Mouse (Mus musculus) embryonic facial prominence, embryonic 11.5 days (tissue): ENCODE data around the gene Tial1. TPM values are rescaled to one million over a fixed set of nuclear protein-coding genes. Genes with fewer than 3 reads are reported as not detected.

Source experiments
- ATAC-seq: fragments of 200-750 bp; cut with Nextera tagmentation; replicated peaks from 2 replicates; pipeline ENCODE4 v1.8.0; 2017; ENCODE audit warnings: low read depth; ENCODE audit not compliant: insufficient number of reproducible peaks, low FRiP score, low TSS enrichment
- DNase-seq: peaks from one replicate; pipeline ENCODE4 v3.0.0-alpha.2; 2015; ENCODE audit warnings: low spot score
- H3K27ac ChIP-seq: fragments of 300-500 bp; sonication (generic); replicated peaks from 2 replicates; pipeline ENCODE4 v1.5.1; 2014; ENCODE audit warnings: mild to moderate bottlenecking, low read depth, low read length, control low read depth
- H3K27me3 ChIP-seq: fragments of 300-500 bp; sonication (generic); 2 replicates; pipeline ENCODE4 v1.6.1; 2014; ENCODE audit warnings: mild to moderate bottlenecking, low read length, moderate library complexity, mixed read lengths; ENCODE audit not compliant: control insufficient read depth, insufficient read depth
- H3K36me3 ChIP-seq: fragments of 300-500 bp; sonication (generic); replicated peaks from 2 replicates; pipeline ENCODE4 v1.6.1; 2014; ENCODE audit warnings: low read depth, mild to moderate bottlenecking, low read length, moderate library complexity, mixed read lengths; ENCODE audit not compliant: control insufficient read depth, insufficient read depth
- H3K4me1 ChIP-seq: fragments of 300-500 bp; sonication (generic); 2 replicates; pipeline ENCODE4 v1.6.1; 2014; ENCODE audit warnings: low read length, mixed read lengths; ENCODE audit not compliant: control insufficient read depth, insufficient read depth
- H3K4me2 ChIP-seq: fragments of 300-500 bp; sonication (generic); 2 replicates; pipeline ENCODE4 v1.6.1; 2014; ENCODE audit warnings: low read depth, mild to moderate bottlenecking, control low read depth, low read length, moderate library complexity
- H3K4me3 ChIP-seq: fragments of 300-500 bp; sonication (generic); 2 replicates; pipeline ENCODE4 v1.5.1; 2014; ENCODE audit warnings: low read depth, low read length, control low read depth
- H3K9ac ChIP-seq: fragments of 300-500 bp; sonication (generic); replicated peaks from 2 replicates; pipeline ENCODE4 v1.6.1; 2014; ENCODE audit warnings: mild to moderate bottlenecking, control low read depth, low read length
- H3K9me3 ChIP-seq: fragments of 300-500 bp; sonication (generic); replicated peaks from 2 replicates; pipeline ENCODE4 v1.6.1; 2016; ENCODE audit warnings: mild to moderate bottlenecking, low read length, inconsistent platforms, mixed read lengths; ENCODE audit not compliant: control insufficient read depth
- WGBS: fragments of 180-500 bp; shearing (Covaris S2); extraction: QIAGEN DNeasy Blood & Tissue Kit; methylation state at CpG from one replicate; pipeline ENCODE4 v1.1.7; 2014; 5-methylcytosine and 5-hydroxymethylcytosine counted together
- polyA plus RNA-seq: library from polyadenylated mRNA; unstranded; fragments of >200 nt; fragmentation: Nextera tagmentation; extraction: Ambion mirVana; gene quantifications from 2 replicates; pipeline ENCODE4 v1.2.1, GENCODE M21; 2014

Gene Tial1
- polyA plus RNA-seq, 1 experiment from 2014 or later: 43.0 TPM

GRCm38 (mm10) chr7:128460131-128460864, 1.2 kb downstream of the Tial1 start:
- Histone ChIP-seq H3K4me1 (no peaks in the 10 kb centered on the region), H3K4me2 (peak overlapping the region; percentile 70), H3K27ac (peak overlapping the region; percentile 84), H3K9ac (peak overlapping the region; percentile 95), H3K36me3 (no peaks in the 10 kb centered on the region), H3K27me3 (no peaks in the 10 kb centered on the region), H3K4me3 (peak overlapping the region; percentile 82), H3K9me3 (no peaks in the 10 kb centered on the region)
- DNase-seq: peak; percentile 10
- no peak; the same call in 1 of the 2 replicates for ATAC-seq
- under 1% methylated on average over 36 of the region's 36 CpGs for WGBS

DNA sequence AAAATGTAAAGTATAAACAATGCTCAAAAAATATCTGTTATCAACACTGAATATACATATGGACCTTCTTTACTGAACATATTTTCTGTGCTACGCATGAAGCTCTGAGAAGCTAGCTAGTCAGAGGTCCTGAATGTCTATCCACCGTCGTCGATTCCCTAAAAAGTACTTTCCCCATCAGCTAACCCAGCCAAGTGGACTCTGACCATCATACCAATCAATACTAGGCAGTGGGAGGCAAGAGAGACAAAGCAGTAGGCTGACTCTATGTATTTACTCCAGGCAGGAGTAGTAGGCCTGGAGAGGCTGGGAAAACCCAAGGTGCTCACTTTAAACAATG, 1.8 kb downstream of the Tial1 start:
- H3K27ac ChIP-seq: no peak overlapping the region
- DNase-seq: peak; percentile 10
- no peaks in the 10 kb centered on the region for H3K9me3 ChIP-seq
- H3K4me2 ChIP-seq: peak overlapping the region; percentile 70
- no peaks in the 10 kb centered on the region for H3K27me3 ChIP-seq
- H3K4me3 ChIP-seq: peak overlapping the region; percentile 82
- ATAC-seq: no peak
- H3K36me3 ChIP-seq: no peaks in the 10 kb centered on the region
- H3K9ac ChIP-seq: peak overlapping the region; percentile 95
- 19% methylated on average over 4 of the region's 4 CpGs for WGBS
- no peaks in the 10 kb centered on the region for H3K4me1 ChIP-seq

- H3K27me3 ChIP-seq: no peaks in the 10 kb centered on the region
- H3K9ac ChIP-seq: no peak overlapping the region
- no peak overlapping the region for H3K4me2 ChIP-seq
- no peaks in the 10 kb centered on the region for H3K36me3 ChIP-seq
- no peak overlapping the region for H3K27ac ChIP-seq
- no peak for ATAC-seq
- H3K4me1 ChIP-seq: no peaks in the 10 kb centered on the region
- DNase-seq: no peak
- H3K4me3 ChIP-seq: no peak overlapping the region
- no peaks in the 10 kb centered on the region for H3K9me3 ChIP-seq
These were observed 3.5 kb downstream of the Tial1 start for GRCm38 (mm10) chr7:128458011-128458410.

- DNase-seq: no peak
- 79% methylated on average over 1 of the region's 1 CpGs for WGBS
- no peak for ATAC-seq
- Histone ChIP-seq H3K4me1 (no peaks in the 10 kb centered on the region), H3K9ac (no peak overlapping the region), H3K36me3 (no peaks in the 10 kb centered on the region; the same call in 1 of the 2 replicates), H3K4me2 (no peak overlapping the region), H3K9me3 (no peaks in the 10 kb centered on the region), H3K4me3 (no peak overlapping the region), H3K27ac (no peak overlapping the region), H3K27me3 (no peaks in the 10 kb centered on the region)
These were observed 8.8 kb downstream of the Tial1 start for GRCm38 (mm10) chr7:128452731-128453130.

DNA sequence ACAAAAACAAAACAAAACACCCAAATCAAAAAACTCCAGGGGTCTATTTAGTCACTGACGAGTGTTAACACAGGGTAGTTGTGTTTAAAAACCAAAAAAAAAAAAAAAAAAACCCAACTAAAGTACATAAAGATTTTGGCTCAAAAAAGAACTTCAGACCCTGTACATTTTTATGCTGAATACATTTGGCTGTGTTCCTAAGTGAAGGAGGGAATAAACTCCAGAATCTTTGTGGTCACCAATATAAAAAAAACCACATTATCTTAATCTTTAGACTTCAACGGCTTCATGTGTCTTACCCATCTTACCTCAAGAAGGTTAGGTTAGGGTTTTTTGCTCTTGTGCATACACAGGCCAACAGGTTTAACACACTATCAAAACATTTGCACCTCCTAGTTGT, 20.9 kb downstream of the Tial1 start:
- WGBS: 89% methylated on average over 2 of the region's 2 CpGs
- Histone ChIP-seq H3K4me2 (no peak overlapping the region), H3K36me3 (peaks cover 5% of the 10 kb centered on the region), H3K27me3 (no peaks in the 10 kb centered on the region), H3K27ac (no peak overlapping the region), H3K9me3 (no peaks in the 10 kb centered on the region), H3K4me1 (no peaks in the 10 kb centered on the region), H3K9ac (no peak overlapping the region), H3K4me3 (no peak overlapping the region)
- ATAC-seq (no peak), DNase-seq (no peak)

DNA sequence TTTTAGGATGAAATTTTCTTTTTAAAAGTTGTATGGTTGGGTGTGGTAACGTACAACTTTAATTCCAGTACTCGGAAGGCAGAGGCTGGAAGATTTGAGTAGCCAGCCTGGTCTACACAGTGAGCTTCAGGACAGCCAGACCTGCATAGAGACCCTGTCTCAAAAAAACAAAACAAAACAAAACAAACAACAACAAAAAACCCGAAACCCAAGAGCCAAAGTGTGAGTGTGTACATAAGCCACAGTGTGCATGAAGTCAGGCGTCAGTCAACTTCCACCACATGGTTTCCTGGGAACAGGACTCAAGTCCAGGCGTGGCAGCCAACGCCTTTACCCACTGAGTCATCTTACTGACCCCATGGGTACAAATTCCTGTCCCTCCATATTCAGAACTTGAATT, 22.3 kb downstream of the Tial1 start:
- H3K27me3 ChIP-seq: no peaks in the 10 kb centered on the region
- no peak overlapping the region for H3K9ac ChIP-seq
- WGBS: 91% methylated on average over 6 of the region's 6 CpGs
- no peaks in the 10 kb centered on the region for H3K4me1 ChIP-seq
- DNase-seq (no peak), ATAC-seq (no peak)
- H3K4me2 ChIP-seq: no peak overlapping the region
- H3K27ac ChIP-seq: no peak overlapping the region
- peaks cover 5% of the 10 kb centered on the region for H3K36me3 ChIP-seq
- no peaks in the 10 kb centered on the region for H3K9me3 ChIP-seq
- H3K4me3 ChIP-seq: no peak overlapping the region

DNA sequence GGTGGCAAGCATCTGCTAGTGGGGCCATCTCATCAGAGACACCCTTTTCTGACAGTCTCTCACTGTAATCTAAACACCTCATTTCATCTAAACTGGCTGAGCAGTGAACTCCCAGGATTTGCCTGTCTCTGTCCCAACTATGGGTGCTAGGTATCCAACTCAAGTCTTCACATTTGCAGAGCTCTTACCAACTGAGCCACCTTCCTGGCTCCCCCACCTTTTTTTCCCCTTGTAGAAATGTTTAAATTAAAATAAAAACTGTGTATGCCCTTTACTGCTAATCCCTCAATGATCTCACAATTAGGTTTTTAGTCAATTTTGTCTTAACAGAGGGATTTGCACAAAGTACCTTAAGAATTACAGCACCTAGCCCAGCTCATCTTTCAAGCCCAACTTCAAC, 23.4 kb downstream of the Tial1 start:
- H3K4me2 ChIP-seq: no peak overlapping the region
- H3K9ac ChIP-seq: no peak overlapping the region
- H3K4me3 ChIP-seq: no peak overlapping the region
- H3K27me3 ChIP-seq: no peaks in the 10 kb centered on the region
- no peaks in the 10 kb centered on the region for H3K4me1 ChIP-seq
- H3K9me3 ChIP-seq: no peaks in the 10 kb centered on the region
- DNase-seq: no peak
- H3K27ac ChIP-seq: no peak overlapping the region
- peaks cover 3% of the 10 kb centered on the region for H3K36me3 ChIP-seq
- ATAC-seq: no peak

GRCm38 (mm10) chr7:128433213-128433612, 28.3 kb downstream of the Tial1 start:
- no peak for DNase-seq
- Histone ChIP-seq H3K4me1 (no peaks in the 10 kb centered on the region), H3K4me2 (no peak overlapping the region), H3K9ac (no peak overlapping the region), H3K9me3 (no peaks in the 10 kb centered on the region), H3K4me3 (no peak overlapping the region), H3K27ac (no peak overlapping the region), H3K27me3 (no peaks in the 10 kb centered on the region), H3K36me3 (no peaks in the 10 kb centered on the region)
- no peak for ATAC-seq
- WGBS: 56% methylated on average over 1 of the region's 1 CpGs
